Mouse (Mus musculus) embryonic facial prominence, embryonic 12.5 days (tissue): ENCODE measurements around the gene Pou2f2. TPM values are rescaled to one million over a fixed set of nuclear protein-coding genes. Genes with fewer than 3 reads are reported as not detected.
"Not testable (repeated sequence)": the region's sequence is repeated elsewhere in the genome, so short reads cannot be mapped to it uniquely, and the experiment has no call there.

Experiments
- ATAC-seq: fragments of 200-750 bp; cut with Nextera tagmentation; 2 replicates; pipeline ENCODE4 v1.8.0; 2017; ENCODE audit not compliant: insufficient number of reproducible peaks, insufficient read depth, low FRiP score, low TSS enrichment
- H3K27ac ChIP-seq: fragments of 300-500 bp; sonication (generic); 2 replicates; pipeline ENCODE4 v1.5.1; 2016; ENCODE audit warnings: mild to moderate bottlenecking
- H3K27me3 ChIP-seq: fragments of 300-500 bp; sonication (generic); 2 replicates; pipeline ENCODE4 v1.6.1; 2016; ENCODE audit warnings: mild to moderate bottlenecking, moderate library complexity
- H3K36me3 ChIP-seq: fragments of 300-500 bp; sonication (generic); 2 replicates; pipeline ENCODE4 v1.6.1; 2016; ENCODE audit warnings: mild to moderate bottlenecking
- H3K4me1 ChIP-seq: fragments of 300-500 bp; sonication (generic); 2 replicates; pipeline ENCODE4 v1.6.1; 2016
- H3K4me2 ChIP-seq: fragments of 300-500 bp; sonication (generic); replicated peaks from 2 replicates; pipeline ENCODE4 v1.6.1; 2016; ENCODE audit warnings: mild to moderate bottlenecking, moderate library complexity
- H3K4me3 ChIP-seq: fragments of 300-500 bp; sonication (generic); 2 replicates; pipeline ENCODE4 v1.5.1; 2016; ENCODE audit warnings: mild to moderate bottlenecking
- H3K9ac ChIP-seq: fragments of 300-500 bp; sonication (generic); 2 replicates; pipeline ENCODE4 v1.6.1; 2016; ENCODE audit warnings: mild to moderate bottlenecking, moderate library complexity
- H3K9me3 ChIP-seq: fragments of 300-500 bp; sonication (generic); 2 replicates; pipeline ENCODE4 v1.6.1; 2016; ENCODE audit warnings: mild to moderate bottlenecking, moderate library complexity
- WGBS: fragments of 180-500 bp; shearing (Covaris S2); methylation state at CpG from one replicate; pipeline ENCODE4 v1.1.7; 2016; 5-methylcytosine and 5-hydroxymethylcytosine counted together
- microRNA-seq: library from miRNA; unstranded; fragments of <30 nt; microRNA quantifications from one replicate; pipeline ENCODE4, GENCODE M21; 2017
- polyA plus RNA-seq: library from polyadenylated mRNA; unstranded; fragments of >200 nt; fragmentation: Nextera tagmentation; extraction: Ambion mirVana; gene quantifications from 2 replicates; pipeline ENCODE4 v1.2.1, GENCODE M21; 2016

Pou2f2 gene
- polyA plus RNA-seq, 1 experiment from 2014 or later: 3.2 TPM

DNA sequence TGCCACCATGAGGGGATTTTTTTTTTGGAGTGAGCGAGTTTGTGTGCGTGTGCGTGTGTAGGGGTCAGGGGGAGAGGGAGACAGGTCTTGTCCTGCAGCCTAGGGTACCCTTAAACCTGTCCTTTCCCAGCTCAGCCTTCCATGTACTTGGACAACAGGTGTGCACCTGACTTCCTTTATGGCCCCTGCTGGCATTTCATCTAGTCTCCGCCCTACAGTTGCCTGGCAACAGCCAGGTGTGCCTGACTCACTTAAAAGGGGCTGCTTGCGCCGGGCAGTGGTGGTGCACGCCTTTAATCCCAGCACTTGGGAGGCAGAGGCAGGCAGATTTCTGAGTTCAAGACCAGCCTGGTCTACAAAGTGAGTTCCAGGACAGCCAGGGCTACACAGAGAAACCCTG is 134.9 kb downstream of the Pou2f2 start:
- not testable (repeated sequence) for H3K27ac ChIP-seq, H3K4me1 ChIP-seq, H3K4me2 ChIP-seq, ATAC-seq, H3K27me3 ChIP-seq, H3K4me3 ChIP-seq, H3K9me3 ChIP-seq, H3K9ac ChIP-seq
- 92% methylated on average over 7 of the region's 7 CpGs for WGBS
- H3K36me3 ChIP-seq: peaks cover 88% of the 10 kb centered on the region

DNA sequence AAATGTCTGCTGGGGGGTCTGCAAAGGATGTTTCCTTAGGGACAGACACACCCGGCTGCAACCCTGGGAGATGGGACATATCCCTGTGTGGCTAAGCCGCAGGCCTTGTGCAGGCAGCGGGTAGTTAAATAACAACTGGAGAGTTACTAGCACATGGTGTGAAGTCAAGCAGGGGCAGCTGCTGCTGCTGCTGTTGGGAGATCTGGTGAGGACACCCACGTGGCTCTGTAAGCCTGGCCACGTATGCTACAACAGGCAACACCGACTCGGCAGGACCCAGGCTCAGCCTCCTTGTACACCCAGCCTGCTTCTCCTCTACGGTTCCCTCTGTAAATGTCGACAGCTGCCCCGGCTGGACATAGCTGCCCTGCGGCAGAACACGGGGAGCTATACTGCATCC is 137.6 kb downstream of the Pou2f2 start:
- Histone ChIP-seq H3K36me3 (peaks cover 81% of the 10 kb centered on the region), H3K4me3 (no peak overlapping the region), H3K27ac (no peak overlapping the region), H3K4me1 (no peaks in the 10 kb centered on the region), H3K9ac (no peak overlapping the region), H3K9me3 (no peaks in the 10 kb centered on the region), H3K4me2 (no peak overlapping the region), H3K27me3 (no peaks in the 10 kb centered on the region)
- ATAC-seq: no peak
- WGBS: 89% methylated on average over 12 of the region's 12 CpGs

Small RNA genes lying within 50 kb of the gene (microRNA-seq; reads per million reads assigned to microRNA genes)
- gene Mir6537: not detected
- gene Mir7048: not detected

Other genes with a start within 250 kb of the Pou2f2 start
- not detected in 2 replicates for gene Gm4881, start 235.2 kb downstream of the Pou2f2 start, polyA plus RNA-seq
- gene Rabac1, start 207.0 kb downstream of the Pou2f2 start, polyA plus RNA-seq: 106 and 116 TPM in 2 replicates
- gene Atp1a3, start 173.8 kb downstream of the Pou2f2 start, polyA plus RNA-seq: 3.8 and 7.4 TPM in 2 replicates
- 12.4 and 13.1 TPM in 2 replicates for gene Grik5, start 107.4 kb downstream of the Pou2f2 start, polyA plus RNA-seq
- gene Zfp574, start 107.2 kb downstream of the Pou2f2 start, polyA plus RNA-seq: 38.8 and 41.5 TPM in 2 replicates
- 13.7 and 14.9 TPM in 2 replicates for gene Dedd2, start 40.9 kb upstream of the Pou2f2 start, polyA plus RNA-seq
- 2.9 and 3.0 TPM in 2 replicates for gene Zfp526, start 41.7 kb upstream of the Pou2f2 start, polyA plus RNA-seq
- 15.9 and 17.4 TPM in 2 replicates for gene Gsk3a, start 58.1 kb upstream of the Pou2f2 start, polyA plus RNA-seq
- gene Erf, start 71.0 kb upstream of the Pou2f2 start, polyA plus RNA-seq: 20.0 and 20.8 TPM in 2 replicates
- gene Cic, start 88.0 kb upstream of the Pou2f2 start, polyA plus RNA-seq: 45.7 and 47.0 TPM in 2 replicates
- 317 and 337 TPM in 2 replicates for gene Pafah1b3, start 118.3 kb upstream of the Pou2f2 start, polyA plus RNA-seq
- 1.0 and 1.9 TPM in 2 replicates for gene Prr19, start 121.7 kb upstream of the Pou2f2 start, polyA plus RNA-seq
- gene Tmem145, start 126.4 kb upstream of the Pou2f2 start, polyA plus RNA-seq: 2.7 and 4.0 TPM in 2 replicates
- 22.4 and 24.3 TPM in 2 replicates for gene Megf8, start 137.4 kb upstream of the Pou2f2 start, polyA plus RNA-seq
- gene Cnfn, start 190.0 kb upstream of the Pou2f2 start, polyA plus RNA-seq: 0.86 TPM in 1 of 2 replicates, not detected in the other
- gene Lipe, start 219.0 kb upstream of the Pou2f2 start, polyA plus RNA-seq: 10.9 and 11.9 TPM in 2 replicates
- gene Cxcl17, start 233.2 kb upstream of the Pou2f2 start, polyA plus RNA-seq: 0.59 and 1.1 TPM in 2 replicates